Mouse (Mus musculus) forebrain, embryonic 14.5 days (tissue): ENCODE measurements around the gene Stim2. TPM values are rescaled to one million over a fixed set of nuclear protein-coding genes. Genes with fewer than 3 reads are reported as not detected.

Experiments
- ATAC-seq: fragments of 200-750 bp; cut with Nextera tagmentation; 2 replicates; pipeline ENCODE4 v1.8.0; 2017; ENCODE audit warnings: mild to moderate bottlenecking, moderate library complexity
- DNase-seq: peaks from one replicate; pipeline ENCODE4 v3.0.0-alpha.2; 2015; ENCODE audit warnings: low spot score
- H3K27ac ChIP-seq: fragments of 300-500 bp; sonication (generic); 2 replicates; pipeline ENCODE4 v1.5.1; 2014; ENCODE audit warnings: low read depth, mild to moderate bottlenecking, control low read depth, low read length, moderate library complexity
- H3K27me3 ChIP-seq: fragments of 300-500 bp; sonication (generic); replicated peaks from 2 replicates; pipeline ENCODE4 v1.6.1; 2014; ENCODE audit warnings: low read length, control low read depth, mixed read lengths; ENCODE audit not compliant: control insufficient read depth, insufficient read depth
- H3K36me3 ChIP-seq: fragments of 300-500 bp; sonication (generic); 2 replicates; pipeline ENCODE4 v1.6.1; 2014; ENCODE audit warnings: low read length, control low read depth; ENCODE audit not compliant: control insufficient read depth, insufficient read depth
- H3K4me1 ChIP-seq: fragments of 300-500 bp; sonication (generic); 2 replicates; pipeline ENCODE4 v1.6.1; 2014; ENCODE audit warnings: antibody characterized with exemption, low read length, control low read depth; ENCODE audit not compliant: control insufficient read depth, insufficient read depth
- H3K4me2 ChIP-seq: fragments of 300-500 bp; sonication (generic); 2 replicates; pipeline ENCODE4 v1.6.1; 2014; ENCODE audit warnings: mild to moderate bottlenecking, control low read depth, low read length
- H3K4me3 ChIP-seq: fragments of 300-500 bp; sonication (generic); 2 replicates; pipeline ENCODE4 v1.5.1; 2014; ENCODE audit warnings: low read depth, low read length, control low read depth
- H3K9ac ChIP-seq: fragments of 300-500 bp; sonication (generic); 2 replicates; pipeline ENCODE4 v1.6.1; 2014; ENCODE audit warnings: mild to moderate bottlenecking, low read length, control low read depth, moderate library complexity
- H3K9me3 ChIP-seq: fragments of 300-500 bp; sonication (generic); replicated peaks from 2 replicates; pipeline ENCODE4 v1.6.1; 2016; ENCODE audit warnings: low read length, control low read depth, mixed read lengths; ENCODE audit not compliant: control insufficient read depth
- WGBS: fragments of 180-500 bp; shearing (Covaris S2); extraction: QIAGEN DNeasy Blood & Tissue Kit; methylation state at CpG from one replicate; pipeline ENCODE4 v1.1.7; 2014; 5-methylcytosine and 5-hydroxymethylcytosine counted together
- polyA plus RNA-seq: library from polyadenylated mRNA; unstranded; fragments of >200 nt; fragmentation: Nextera tagmentation; extraction: Ambion mirVana; gene quantifications from 2 replicates; pipeline ENCODE4 v1.2.1, GENCODE M21; 2014

Stim2 gene
- polyA plus RNA-seq, 1 experiment from 2014 or later = 21.0 TPM

GRCm38 (mm10) chr5:54018856-54019255, 20.6 kb downstream of the Stim2 start:
- Histone ChIP-seq H3K9me3 (no peaks in the 10 kb centered on the region), H3K27me3 (no peaks in the 10 kb centered on the region)
- no peak for ATAC-seq

GRCm38 (mm10) chr5:54019546-54019945, 21.2 kb downstream of the Stim2 start:
- ATAC-seq (no peak), DNase-seq (no peak)
- 84% methylated on average over 4 of the region's 4 CpGs for WGBS
- H3K27me3 ChIP-seq = no peaks in the 10 kb centered on the region
- no peaks in the 10 kb centered on the region for H3K9me3 ChIP-seq
- no peak overlapping the region for H3K4me3 ChIP-seq
- H3K4me2 ChIP-seq = no peak overlapping the region
- no peak overlapping the region for H3K9ac ChIP-seq
- no peaks in the 10 kb centered on the region for H3K36me3 ChIP-seq
- H3K4me1 ChIP-seq = no peaks in the 10 kb centered on the region
- H3K27ac ChIP-seq = no peak overlapping the region

More at GRCm38 (mm10) chr5:54018856-54019255, 20.6 kb downstream of the Stim2 start:
- Histone ChIP-seq H3K36me3 (no peaks in the 10 kb centered on the region), H3K27ac (no peak overlapping the region), H3K4me3 (no peak overlapping the region), H3K4me1 (no peaks in the 10 kb centered on the region), H3K9ac (no peak overlapping the region), H3K4me2 (no peak overlapping the region)
- no peak for DNase-seq
- 86% methylated on average over 2 of the region's 2 CpGs for WGBS

- no peaks in the 10 kb centered on the region for H3K36me3 ChIP-seq
- H3K9ac ChIP-seq = no peak overlapping the region
- ATAC-seq (no peak), DNase-seq (no peak)
- H3K27ac ChIP-seq = no peak overlapping the region
- no peaks in the 10 kb centered on the region for H3K27me3 ChIP-seq
- H3K4me2 ChIP-seq = no peak overlapping the region
- no peaks in the 10 kb centered on the region for H3K4me1 ChIP-seq
- 46% methylated on average over 3 of the region's 3 CpGs for WGBS
- H3K9me3 ChIP-seq = no peaks in the 10 kb centered on the region
- H3K4me3 ChIP-seq = no peak overlapping the region
Observed at GRCm38 (mm10) chr5:54024610-54025009, 26.3 kb downstream of the Stim2 start.

- no peak overlapping the region for H3K4me3 ChIP-seq
- H3K9ac ChIP-seq = no peak overlapping the region
- no peak overlapping the region for H3K4me2 ChIP-seq
- ATAC-seq (no peak), DNase-seq (no peak)
- no peaks in the 10 kb centered on the region for H3K9me3 ChIP-seq
- no peak overlapping the region for H3K27ac ChIP-seq
- H3K36me3 ChIP-seq = no peaks in the 10 kb centered on the region
- H3K27me3 ChIP-seq = no peaks in the 10 kb centered on the region
- H3K4me1 ChIP-seq = no peaks in the 10 kb centered on the region
- 96% methylated on average over 2 of the region's 2 CpGs for WGBS
Observed at GRCm38 (mm10) chr5:54025630-54026029, 27.3 kb downstream of the Stim2 start.

GRCm38 (mm10) chr5:54033217-54033616, 34.9 kb downstream of the Stim2 start:
- no peaks in the 10 kb centered on the region for H3K9me3 ChIP-seq
- peaks cover 5% of the 10 kb centered on the region; the same call in 1 of the 2 replicates for H3K4me1 ChIP-seq
- no peak overlapping the region for H3K4me2 ChIP-seq
- no peak overlapping the region for H3K27ac ChIP-seq
- H3K4me3 ChIP-seq = no peak overlapping the region
- no peaks in the 10 kb centered on the region for H3K36me3 ChIP-seq
- ATAC-seq (no peak), DNase-seq (no peak)
- no peaks in the 10 kb centered on the region for H3K27me3 ChIP-seq
- WGBS = 84% methylated on average over 5 of the region's 5 CpGs
- no peak overlapping the region for H3K9ac ChIP-seq

- Histone ChIP-seq H3K36me3 (no peaks in the 10 kb centered on the region), H3K4me2 (no peak overlapping the region), H3K4me1 (peaks cover 5% of the 10 kb centered on the region; the same call in 1 of the 2 replicates), H3K9me3 (no peaks in the 10 kb centered on the region), H3K27me3 (no peaks in the 10 kb centered on the region), H3K9ac (no peak overlapping the region), H3K4me3 (no peak overlapping the region), H3K27ac (no peak overlapping the region)
- ATAC-seq (no peak), DNase-seq (no peak)
- WGBS = 66% methylated on average over 1 of the region's 1 CpGs
Observed at GRCm38 (mm10) chr5:54034680-54035079, 36.4 kb downstream of the Stim2 start.

GRCm38 (mm10) chr5:54038615-54039014, 40.3 kb downstream of the Stim2 start:
- 84% methylated on average over 4 of the region's 4 CpGs for WGBS
- no peak overlapping the region for H3K4me3 ChIP-seq

GRCm38 (mm10) chr5:54040527-54040926, 42.2 kb downstream of the Stim2 start:
- no peak overlapping the region for H3K4me2 ChIP-seq
- WGBS = 90% methylated on average over 8 of the region's 8 CpGs
- no peak overlapping the region for H3K27ac ChIP-seq
- no peaks in the 10 kb centered on the region for H3K9me3 ChIP-seq
- H3K36me3 ChIP-seq = no peaks in the 10 kb centered on the region
- H3K9ac ChIP-seq = no peak overlapping the region
- DNase-seq = no peak
- no peaks in the 10 kb centered on the region for H3K27me3 ChIP-seq
- no peak overlapping the region for H3K4me3 ChIP-seq
- no peaks in the 10 kb centered on the region for H3K4me1 ChIP-seq
- ATAC-seq = no peak

More at GRCm38 (mm10) chr5:54038615-54039014, 40.3 kb downstream of the Stim2 start:
- Histone ChIP-seq H3K27me3 (no peaks in the 10 kb centered on the region), H3K36me3 (no peaks in the 10 kb centered on the region), H3K9ac (no peak overlapping the region), H3K27ac (no peak overlapping the region), H3K4me1 (peaks cover 5% of the 10 kb centered on the region; the same call in 1 of the 2 replicates), H3K4me2 (no peak overlapping the region), H3K9me3 (no peaks in the 10 kb centered on the region)
- ATAC-seq = no peak
- DNase-seq = no peak

- H3K4me1 ChIP-seq = no peaks in the 10 kb centered on the region
- 81% methylated on average over 7 of the region's 7 CpGs for WGBS
- no peak overlapping the region for H3K4me2 ChIP-seq
- DNase-seq (no peak), ATAC-seq (no peak)
- no peak overlapping the region for H3K9ac ChIP-seq
- no peak overlapping the region for H3K27ac ChIP-seq
- no peak overlapping the region for H3K4me3 ChIP-seq
- H3K36me3 ChIP-seq = no peaks in the 10 kb centered on the region
- H3K27me3 ChIP-seq = no peaks in the 10 kb centered on the region
- H3K9me3 ChIP-seq = no peaks in the 10 kb centered on the region
Observed at GRCm38 (mm10) chr5:54042013-54042412, 43.7 kb downstream of the Stim2 start.
